Mouse (Mus musculus): ENCODE measurements at regions not wholly inside any gene's neighbourhood (a gene's known extent, or its start where the extent isn't known, plus 50 kb on each side); places are given as distances from the start of the nearest gene placed in this dataset.

DNA sequence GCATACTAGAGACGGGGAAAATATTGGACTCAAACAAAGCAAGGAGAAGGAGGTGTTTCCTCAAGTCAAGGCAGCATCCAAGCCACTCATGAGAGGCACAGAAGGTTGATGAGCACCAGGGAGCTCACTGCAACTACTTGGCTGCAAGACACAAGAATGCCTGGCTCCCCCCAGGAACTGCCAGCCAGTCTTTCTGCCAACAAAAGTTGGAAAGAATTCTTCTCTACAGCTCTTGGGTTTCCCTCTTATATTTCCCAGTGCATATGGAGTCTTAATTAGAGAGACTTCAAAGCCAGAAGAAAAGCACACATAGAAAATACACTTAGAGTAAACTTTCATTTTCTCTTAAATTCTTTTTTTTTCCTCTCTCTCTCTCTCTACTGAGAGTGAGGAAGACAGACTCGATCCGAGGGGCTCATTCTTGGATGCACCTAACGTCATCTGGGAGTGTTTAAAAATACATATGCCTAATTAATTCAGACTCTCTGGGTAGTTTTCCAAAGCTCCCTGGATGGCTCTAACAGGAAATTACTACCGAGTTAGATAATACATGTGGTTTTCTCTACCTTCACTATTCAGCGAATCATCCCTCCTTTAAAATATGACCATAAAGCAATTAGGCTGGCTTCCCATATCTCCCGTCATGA, 222.7 kb downstream of the Fam84b start:
- DNase-seq (ENCODE audit: low spot score), result no peak

DNA sequence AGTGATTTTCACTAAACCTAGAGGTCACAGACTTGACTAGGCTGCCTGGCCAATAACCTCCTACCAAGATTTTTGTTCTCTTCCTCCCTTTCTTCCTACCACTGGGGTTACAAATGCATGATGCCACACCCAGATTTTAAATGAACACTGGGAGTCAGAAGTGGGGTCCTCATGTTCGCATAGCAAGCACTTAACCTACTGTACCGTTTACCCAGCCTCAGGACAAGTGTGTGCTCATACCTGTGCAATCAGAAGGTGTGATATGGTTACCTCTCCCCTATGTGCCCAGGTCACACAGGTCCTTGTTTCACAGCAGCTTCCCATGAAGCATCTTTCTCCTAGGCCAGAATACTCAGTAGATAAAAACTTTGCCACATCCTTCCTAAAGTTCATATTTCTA, 234.8 kb downstream of the Fam84b start:
- DNase-seq (ENCODE audit: low spot score), result no peak

DNA sequence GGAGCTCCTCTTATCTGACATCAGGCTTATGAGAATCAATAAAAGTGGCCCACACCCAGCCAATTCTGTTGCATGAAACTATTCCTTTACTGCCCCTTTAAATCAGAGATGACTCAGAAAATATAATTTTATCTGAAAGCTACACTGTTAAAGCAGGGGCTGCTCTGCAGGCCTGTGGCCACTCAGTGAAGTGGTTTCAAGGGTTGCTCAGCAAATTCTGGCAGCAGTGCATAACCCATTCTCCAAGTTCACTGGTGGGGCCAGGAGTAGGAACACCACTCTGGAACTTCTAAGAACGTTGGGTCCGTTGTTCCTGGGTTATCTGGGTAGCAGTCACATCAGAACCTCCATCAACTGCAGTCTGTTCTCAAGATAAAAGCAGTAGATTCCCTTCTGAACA, 236.2 kb downstream of the Fam84b start:
- no peak for DNase-seq (ENCODE audit: low spot score)

DNA sequence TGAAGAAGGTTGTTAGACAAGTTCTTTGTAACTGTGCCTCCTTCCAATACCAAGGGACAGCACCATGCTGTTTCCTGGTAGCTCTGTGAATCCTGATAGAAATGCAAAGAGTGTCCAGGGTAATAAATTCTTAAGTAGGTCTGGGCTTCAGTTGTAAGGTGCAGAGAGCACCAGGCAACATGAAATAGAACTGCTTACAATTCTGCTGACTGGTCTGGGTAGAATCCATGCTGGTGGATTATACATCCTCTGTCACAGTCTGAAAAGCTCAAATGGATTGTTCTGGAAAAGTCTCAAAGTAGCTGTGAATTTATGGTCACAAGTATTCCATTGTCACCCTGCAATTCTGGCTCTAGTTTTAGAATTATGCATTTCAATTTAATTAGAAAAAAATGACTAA, 251.7 kb downstream of the Fam84b start:
- no peak for DNase-seq (ENCODE audit: low spot score)

DNA sequence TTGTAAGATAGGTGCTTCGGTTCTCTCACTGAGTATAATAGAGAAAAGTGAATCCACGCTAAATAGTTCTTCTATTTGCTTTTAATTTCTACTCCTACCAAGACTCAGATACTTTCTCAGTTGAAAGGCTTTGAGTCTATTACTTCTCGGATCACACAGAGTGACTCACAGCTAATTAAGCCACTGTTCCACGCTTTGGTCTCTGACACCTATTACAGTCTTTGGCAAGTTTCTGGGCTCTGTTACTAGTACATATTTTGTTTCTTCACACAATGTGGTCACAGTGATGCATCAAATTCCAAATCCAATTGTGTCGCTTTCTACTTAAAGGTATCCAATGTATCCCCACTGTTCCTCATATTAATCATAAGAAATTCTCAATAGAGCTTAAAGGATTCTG, 276.5 kb downstream of the Fam84b start:
- DNase-seq (ENCODE audit: low spot score), result no peak

DNA sequence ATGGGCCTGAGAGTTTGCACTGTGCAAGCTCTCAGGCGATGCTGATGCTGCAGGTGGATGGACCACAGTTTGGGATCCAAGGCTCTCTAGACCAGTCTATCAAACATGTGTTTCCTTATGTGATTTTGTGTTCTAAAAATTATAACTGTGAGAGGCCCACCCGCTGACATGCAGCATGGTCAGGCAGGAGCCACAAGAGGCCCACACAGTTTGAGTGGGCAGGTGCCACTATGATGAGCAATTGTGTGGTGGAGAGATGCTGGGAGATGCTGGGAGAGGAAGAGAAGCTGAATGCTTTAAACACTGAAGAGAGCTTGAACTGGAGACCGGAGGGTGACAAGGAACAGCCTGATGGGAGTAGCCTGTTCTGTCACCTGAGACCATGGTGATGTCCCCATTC, 287.3 kb downstream of the Fam84b start:
- no peak for DNase-seq (ENCODE audit: low spot score)

DNA sequence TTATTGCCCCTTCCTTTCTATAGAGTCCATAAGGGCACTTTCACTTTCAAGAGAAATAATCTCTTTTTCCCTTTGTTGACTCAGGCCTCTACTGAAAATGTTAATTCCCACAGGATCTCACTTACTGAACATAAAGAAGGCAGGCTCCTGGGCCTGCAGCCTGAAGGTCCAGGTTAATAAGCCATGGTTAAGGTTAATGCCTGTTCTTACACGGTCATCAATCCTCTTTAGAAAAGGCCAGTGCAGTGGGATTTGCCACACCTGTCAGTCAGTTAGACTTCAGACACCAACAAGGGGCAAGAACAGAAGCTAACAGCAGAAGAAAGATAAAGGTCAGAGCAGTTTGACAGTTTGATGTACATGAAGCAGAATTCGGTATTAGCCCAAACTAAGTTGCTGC, 288.6 kb downstream of the Fam84b start:
- no peak for DNase-seq (ENCODE audit: low spot score)

DNA sequence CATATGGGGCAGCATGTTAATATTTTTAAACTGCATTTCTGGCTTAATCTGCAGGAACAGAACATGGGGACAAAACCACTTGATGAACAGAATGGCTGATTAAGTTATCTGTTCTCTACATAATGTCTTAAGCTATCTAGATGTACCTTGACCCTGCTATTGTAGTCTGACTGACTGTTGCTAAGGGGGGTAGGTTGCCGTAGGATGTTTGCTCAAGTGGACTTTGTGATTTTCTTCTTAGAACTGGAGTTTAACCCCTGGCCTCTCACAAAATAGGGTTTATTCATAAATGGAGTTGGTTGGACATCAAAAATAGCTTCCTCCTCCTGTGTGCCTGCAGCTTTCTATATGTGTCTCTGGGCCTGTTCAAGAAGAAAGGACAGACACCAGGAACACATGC, 292.9 kb downstream of the Fam84b start:
- no peak for DNase-seq (ENCODE audit: low spot score)

DNA sequence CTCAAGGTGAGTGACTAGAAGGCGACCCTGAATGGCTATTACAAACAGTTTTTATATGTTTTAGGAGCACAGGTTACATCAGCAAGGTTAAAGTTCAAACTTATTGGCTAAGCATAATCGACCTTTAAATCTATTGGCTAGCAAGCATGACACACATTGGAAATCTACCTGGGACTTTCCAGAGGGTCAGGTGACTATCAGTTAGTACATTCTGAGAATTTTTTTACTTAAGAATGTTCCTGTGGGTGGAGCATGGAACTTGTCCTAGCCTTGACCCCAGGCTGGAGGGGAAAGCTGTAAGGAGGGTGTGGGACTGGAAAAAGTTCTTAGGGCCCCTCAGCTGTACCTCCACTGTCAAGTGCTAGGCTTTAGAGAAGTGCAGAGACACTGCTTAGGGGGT, 297.9 kb downstream of the Fam84b start:
- no peak for DNase-seq (ENCODE audit: low spot score)

DNA sequence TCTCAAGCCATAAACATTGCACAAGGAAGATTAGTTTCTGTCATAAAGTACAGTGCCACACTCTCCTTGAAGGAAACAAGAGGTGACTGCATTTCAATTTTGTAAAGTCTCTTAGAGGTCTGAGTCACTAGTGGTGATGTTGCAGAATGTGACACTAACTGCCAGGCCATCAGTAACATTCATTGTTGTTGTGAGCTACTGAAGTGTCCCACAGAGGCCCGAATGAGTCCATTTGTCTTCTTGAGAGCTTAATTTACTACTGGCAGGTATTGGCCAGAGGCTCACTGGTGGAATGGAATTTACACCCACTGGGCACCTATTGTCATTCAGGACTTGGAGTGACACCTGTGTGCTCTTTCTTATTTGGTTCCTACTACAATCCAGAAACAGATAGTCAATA, 299.0 kb downstream of the Fam84b start:
- DNase-seq (ENCODE audit: low spot score), result no peak

DNA sequence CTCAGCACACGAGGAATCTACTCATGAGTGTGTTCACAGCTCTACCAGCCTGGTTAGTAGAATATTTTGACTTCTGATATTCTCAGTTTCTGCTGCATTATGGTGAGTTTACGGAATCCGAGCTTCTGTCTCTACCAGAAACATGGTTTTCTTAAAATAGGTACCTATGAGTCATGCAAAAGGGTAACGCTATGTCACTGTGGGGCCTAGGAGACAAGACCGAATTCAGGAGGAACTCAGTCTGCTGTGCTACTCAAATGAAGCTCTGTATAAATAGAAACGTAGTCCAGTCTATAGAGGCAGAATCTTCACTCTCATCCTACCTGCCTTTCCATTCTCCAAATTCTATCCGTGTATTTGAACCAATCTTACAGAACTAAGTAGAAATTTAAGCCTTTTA, 305.5 kb downstream of the Fam84b start:
- no peak for DNase-seq (ENCODE audit: low spot score)

DNA sequence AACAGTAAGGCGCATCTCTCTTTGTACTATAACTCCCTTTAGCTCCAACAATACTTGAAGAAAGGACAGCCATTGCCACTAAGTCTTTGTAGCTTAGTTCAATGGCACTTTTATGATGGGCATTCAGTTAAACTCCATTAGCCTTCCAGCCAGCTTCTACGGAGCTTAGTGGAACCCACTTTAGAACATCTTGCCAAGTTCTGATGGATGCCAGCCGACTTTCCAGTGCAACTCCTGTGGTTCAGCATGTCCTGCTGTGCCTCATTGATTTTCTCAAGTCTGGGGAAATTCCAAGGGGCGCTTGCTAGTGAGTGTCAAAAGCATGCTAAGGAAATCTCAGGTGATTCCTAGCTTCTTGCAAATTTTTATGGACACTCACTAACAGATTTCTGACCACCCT, 316.4 kb downstream of the Fam84b start:
- peak; percentile 6 for DNase-seq (ENCODE audit: low spot score)

DNA sequence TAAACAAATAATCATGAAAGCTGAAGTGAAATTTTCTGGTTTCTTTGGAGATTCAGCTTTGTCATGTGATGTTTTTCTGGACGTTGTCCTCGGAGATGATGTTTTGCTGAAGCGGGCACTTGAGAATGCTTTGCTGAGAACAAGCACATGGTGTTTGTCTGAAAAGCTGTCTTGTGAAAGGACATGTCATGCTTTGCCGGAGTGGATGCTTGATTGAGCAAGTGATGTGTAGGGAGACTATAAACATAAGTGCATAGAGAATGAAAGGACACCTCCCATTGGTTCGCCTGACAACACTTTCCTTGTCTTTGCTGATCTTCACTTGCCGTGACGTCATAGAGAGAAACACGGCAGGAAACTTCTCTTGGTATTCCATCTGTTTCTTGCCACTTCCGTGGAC, 318.9 kb downstream of the Fam84b start:
- DNase-seq (ENCODE audit: low spot score), result no peak

DNA sequence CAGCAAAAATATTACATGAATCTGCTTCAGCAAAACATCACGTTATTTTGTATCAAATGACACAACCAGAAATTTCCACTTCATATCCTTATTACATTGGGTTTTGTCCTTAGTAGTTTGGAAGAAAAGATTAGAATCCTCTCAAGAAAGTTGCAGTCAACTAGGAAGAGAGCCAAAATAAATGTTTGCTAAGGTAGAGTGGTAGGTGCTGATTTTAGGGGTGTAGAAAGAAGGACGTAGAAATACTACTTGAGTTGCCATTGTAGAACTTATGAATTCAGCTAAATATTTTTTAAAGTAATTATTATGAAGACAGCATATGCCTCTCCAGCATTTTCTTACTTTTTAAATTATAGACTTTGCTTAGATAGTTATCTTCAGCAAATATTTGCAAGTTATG, 336.8 kb downstream of the Fam84b start:
- DNase-seq (ENCODE audit: low spot score), result no peak

DNA sequence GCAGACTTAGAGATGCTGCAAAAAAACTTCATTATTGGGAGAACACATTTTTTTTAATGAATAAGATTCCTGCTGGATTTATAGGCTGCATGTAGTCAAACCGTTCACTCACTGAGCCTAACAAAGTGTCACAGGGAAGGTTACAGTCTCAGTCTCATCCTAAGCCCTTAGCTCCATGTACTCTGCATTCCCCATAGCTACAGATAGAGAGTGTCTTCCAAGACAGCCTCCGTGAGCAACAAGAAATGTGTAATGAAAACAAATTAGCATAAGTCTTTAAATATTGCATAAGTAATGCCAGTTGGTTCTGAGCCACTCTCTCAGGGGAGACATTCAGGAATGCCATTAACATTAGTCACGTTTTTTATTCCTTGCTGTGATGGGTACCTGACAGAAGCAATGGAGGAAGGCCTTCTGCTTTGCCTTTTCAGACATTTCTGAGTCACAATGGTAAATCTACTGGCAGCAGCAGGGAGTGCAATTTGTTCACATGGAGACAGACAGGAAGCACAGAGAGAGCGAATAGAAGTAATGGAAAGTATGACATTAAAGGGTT, 376.7 kb downstream of the Fam84b start:
- no peak for DNase-seq (ENCODE audit: low spot score)

DNA sequence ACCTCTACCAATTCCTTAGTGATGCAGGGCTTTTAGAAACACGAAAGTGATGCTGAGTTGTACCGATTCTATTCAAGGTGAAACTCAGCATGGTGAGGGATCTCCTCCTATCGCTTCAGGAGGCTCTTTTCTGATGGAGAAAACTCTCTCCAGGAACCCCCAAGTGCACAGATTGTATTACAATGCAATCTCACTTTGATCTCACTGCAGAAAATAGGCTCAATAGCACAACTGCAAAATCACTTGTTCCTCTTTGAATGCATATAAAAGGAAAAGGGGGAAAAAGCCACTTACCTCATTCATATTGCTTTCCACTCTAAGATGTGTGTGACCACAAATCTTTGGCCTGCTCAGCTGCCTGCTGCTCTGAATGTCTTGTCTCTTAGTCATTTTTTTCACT, 378.5 kb downstream of the Fam84b start:
- no peak for DNase-seq (ENCODE audit: low spot score)

DNA sequence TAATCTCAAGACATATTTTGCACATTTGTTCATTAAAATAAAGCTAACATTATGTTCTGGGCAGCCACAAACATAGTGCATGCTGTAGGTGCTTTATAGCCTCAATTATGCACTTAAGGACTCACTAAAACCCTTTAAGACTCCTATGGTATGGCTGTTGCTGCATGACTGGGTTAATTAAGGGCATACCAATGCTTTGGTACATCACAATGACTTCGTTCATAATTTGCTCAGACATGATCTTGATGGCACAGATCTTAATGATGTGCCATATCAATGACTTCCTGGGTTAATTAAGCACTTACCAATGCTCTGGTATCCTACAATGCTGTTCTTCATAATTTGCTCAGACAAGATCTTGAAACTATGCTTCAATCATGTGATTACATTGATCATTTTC, 415.5 kb upstream of the 4933412E24Rik start:
- DNase-seq (ENCODE audit: low spot score), result no peak

DNA sequence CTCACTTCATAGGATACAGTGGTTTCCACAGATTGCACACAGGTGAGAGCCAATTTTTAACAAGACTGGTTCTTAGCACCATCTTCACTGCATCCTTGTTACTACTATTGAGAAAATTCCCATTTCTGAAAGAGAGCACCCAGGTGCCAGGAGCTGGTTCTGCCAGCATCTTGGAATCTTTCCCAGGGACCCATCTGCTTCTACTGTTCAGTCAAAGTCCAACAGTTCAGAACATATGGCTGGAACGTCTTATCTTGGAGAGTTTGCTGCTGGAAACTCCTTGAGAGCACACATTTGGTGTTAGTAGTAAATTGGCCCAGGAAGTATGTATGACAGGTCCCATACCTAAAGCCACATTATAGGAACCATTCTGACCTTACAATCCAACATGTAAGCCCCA, 402.7 kb upstream of the 4933412E24Rik start:
- DNase-seq (ENCODE audit: low spot score), result no peak

DNA sequence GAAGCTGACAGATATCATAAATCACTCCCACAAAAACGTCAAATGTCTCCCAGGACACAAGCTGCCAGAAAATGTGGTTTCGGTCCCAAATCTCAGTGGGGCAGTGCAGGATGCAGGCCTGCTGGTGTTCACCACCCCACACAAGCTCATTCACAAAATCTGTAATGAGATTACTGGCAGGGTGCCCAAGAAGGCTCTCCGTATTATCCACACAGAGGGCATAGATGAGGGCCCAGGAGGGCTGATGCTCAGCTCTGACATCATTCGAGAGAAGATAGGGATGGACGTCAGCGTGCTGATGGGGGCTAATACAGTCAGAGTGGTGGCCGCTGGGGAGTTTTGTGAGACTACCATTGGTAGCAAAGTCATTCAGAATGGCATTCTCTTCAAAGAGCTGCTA, 375.9 kb upstream of the 4933412E24Rik start:
- no peak for DNase-seq (ENCODE audit: low spot score)

DNA sequence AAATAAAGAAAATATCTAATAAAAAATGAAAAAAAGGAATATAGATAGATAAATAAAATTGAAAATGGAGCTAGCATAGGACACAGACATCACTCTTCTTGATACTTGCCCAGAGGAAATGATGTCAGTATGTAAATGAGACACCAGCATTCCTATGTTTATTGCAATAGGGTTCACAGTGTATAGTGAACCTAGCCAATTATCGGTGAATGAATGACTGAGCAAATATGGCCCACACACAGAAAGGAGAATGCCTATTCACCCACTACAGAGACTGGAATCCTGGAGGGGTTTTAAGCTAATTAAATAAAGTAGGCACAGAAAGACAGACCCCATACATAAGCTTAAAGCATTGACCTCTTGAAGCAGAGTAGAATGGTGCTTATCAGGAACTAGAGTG, 373.9 kb upstream of the 4933412E24Rik start:
- no peak for DNase-seq (ENCODE audit: low spot score)

DNA sequence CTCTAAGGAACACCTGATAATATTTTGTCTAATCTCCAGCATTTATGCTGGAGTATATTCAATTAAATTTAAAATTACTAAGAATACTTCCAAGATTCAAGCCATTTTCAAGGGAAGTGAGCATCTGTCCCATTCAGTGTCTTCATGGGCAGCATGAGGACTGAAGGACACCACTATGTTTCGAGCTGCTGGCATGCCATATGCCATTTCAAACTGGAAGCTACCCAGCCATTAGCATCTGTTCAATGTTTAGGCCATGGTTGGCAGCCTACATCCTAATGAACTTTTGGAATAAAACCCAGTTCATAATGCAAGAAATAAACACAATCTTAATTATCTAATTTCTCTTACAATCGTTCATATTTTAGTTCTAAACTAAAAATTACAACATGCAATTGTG, 371.5 kb upstream of the 4933412E24Rik start:
- no peak for DNase-seq (ENCODE audit: low spot score)

Measured in testis, postnatal 14 days (tissue).